Mouse (Mus musculus): ENCODE results near the gene Smcr8. TPM values are rescaled to one million over a fixed set of nuclear protein-coding genes. Genes with fewer than 3 reads are reported as not detected.

The Smcr8 gene
- total RNA-seq (2014; fragmentation: Nextera tagmentation) (54.9 and 56.1 TPM in 2 replicates), total RNA-seq (2017) (42.1 and 44.7 TPM in 2 replicates), polyA plus RNA-seq (2012) (1.8 and 2.4 TPM in 2 replicates)

GRCm38 (mm10) chr11:60776829-60777740, at the start of gene Smcr8, which contains the start of gene Top3a:
Smcr8 (plus strand) TSS chr11:60777524.
Top3a (minus strand) TSS chr11:60777365.
- peak; percentile 82 for DNase-seq (ENCODE audit: low spot score)
- Histone ChIP-seq H3K36me3 (replicated peaks) (peaks cover 41% of the 10 kb centered on the region), H3K4me3 (ENCODE audit: low read depth, low read length) (peak within 1 kb of the TSS; percentile 96), H3K4me1 (ENCODE audit: insufficient read depth, low read depth, low read length) (peaks cover 69% of the 10 kb centered on the region), H3K27me3 (ENCODE audit: insufficient read depth, low read length) (no peaks in the 10 kb centered on the region), H3K9me3 (replicated peaks) (no peaks in the 10 kb centered on the region)
- no peak for TF ChIP-seq GATA1 (IDR thresholded peaks at IDR 0.05; ENCODE audit: borderline replicate concordance, low read length)
- TF ChIP-seq CTCF (IDR thresholded peaks at IDR 0.05; ENCODE audit: low read depth, low read length): no peak
- TF ChIP-seq GATA2 (IDR thresholded peaks at IDR 0.05; ENCODE audit: borderline replicate concordance, low read depth, low read length): no peak
- TF ChIP-seq TAL1 (conservative IDR thresholded peaks at IDR 0.05; ENCODE audit: low read depth, low read length): no peak
- no peak for TF ChIP-seq POLR2AphosphoS5 (IDR thresholded peaks at IDR 0.05; ENCODE audit: insufficient replicate concordance, low read depth, low read length)
- peak; percentile 91 for ATAC-seq (ENCODE audit: extremely low read depth, insufficient number of reproducible peaks, low FRiP score, poor library complexity, severe bottlenecking)

- peak; percentile 87 for ATAC-seq (ENCODE audit: extremely low read depth, insufficient number of reproducible peaks, low FRiP score, poor library complexity, severe bottlenecking)
- TF ChIP-seq CTCF (IDR thresholded peaks at IDR 0.05; ENCODE audit: low read depth, low read length): no peak
- no peak for TF ChIP-seq GATA2 (IDR thresholded peaks at IDR 0.05; ENCODE audit: borderline replicate concordance, low read depth, low read length)
- TF ChIP-seq POLR2AphosphoS5 (IDR thresholded peaks at IDR 0.05; ENCODE audit: insufficient replicate concordance, low read depth, low read length): no peak
- TF ChIP-seq GATA1 (IDR thresholded peaks at IDR 0.05; ENCODE audit: borderline replicate concordance, low read length): no peak
- no peak for TF ChIP-seq TAL1 (conservative IDR thresholded peaks at IDR 0.05; ENCODE audit: low read depth, low read length)
- H3K36me3 ChIP-seq (replicated peaks): peaks cover 61% of the 10 kb centered on the region
- DNase-seq (ENCODE audit: low spot score): peak; percentile 100
- H3K4me3 ChIP-seq (ENCODE audit: low read depth, low read length): peak within 1 kb of the TSS; percentile 81
- H3K9me3 ChIP-seq (replicated peaks): no peaks in the 10 kb centered on the region
- H3K27me3 ChIP-seq (ENCODE audit: insufficient read depth, low read length): no peaks in the 10 kb centered on the region
- peaks cover 63% of the 10 kb centered on the region for H3K4me1 ChIP-seq (ENCODE audit: insufficient read depth, low read depth, low read length)
Measured at GRCm38 (mm10) chr11:60728260-60728761, 49.0 kb upstream of the Smcr8 start, which contains the start of gene Mief2. Mief2 (plus strand) TSS chr11:60728398.

- H3K4me3 ChIP-seq (ENCODE audit: low read depth, low read length): peak overlapping the region; percentile 81; the same call in 1 of the 2 replicates
- DNase-seq (ENCODE audit: low spot score) (no peak), ATAC-seq (ENCODE audit: extremely low read depth, insufficient number of reproducible peaks, low FRiP score, poor library complexity, severe bottlenecking) (no peak)
- peaks cover 67% of the 10 kb centered on the region for H3K4me1 ChIP-seq (ENCODE audit: insufficient read depth, low read depth, low read length)
- H3K36me3 ChIP-seq (replicated peaks): peaks cover 61% of the 10 kb centered on the region
- H3K27me3 ChIP-seq (ENCODE audit: insufficient read depth, low read length): no peaks in the 10 kb centered on the region
- TF ChIP-seq GATA2 (IDR thresholded peaks at IDR 0.05; ENCODE audit: borderline replicate concordance, low read depth, low read length) (no peak), TAL1 (conservative IDR thresholded peaks at IDR 0.05; ENCODE audit: low read depth, low read length) (no peak), GATA1 (IDR thresholded peaks at IDR 0.05; ENCODE audit: borderline replicate concordance, low read length) (no peak), POLR2AphosphoS5 (IDR thresholded peaks at IDR 0.05; ENCODE audit: insufficient replicate concordance, low read depth, low read length) (no peak), CTCF (IDR thresholded peaks at IDR 0.05; ENCODE audit: low read depth, low read length) (no peak)
- H3K9me3 ChIP-seq (replicated peaks): no peaks in the 10 kb centered on the region
Measured at GRCm38 (mm10) chr11:60729217-60729641, 48.1 kb upstream of the Smcr8 start.

- ATAC-seq (ENCODE audit: extremely low read depth, insufficient number of reproducible peaks, low FRiP score, poor library complexity, severe bottlenecking): no peak
- Histone ChIP-seq H3K36me3 (replicated peaks) (peaks cover 57% of the 10 kb centered on the region), H3K27me3 (ENCODE audit: insufficient read depth, low read length) (no peaks in the 10 kb centered on the region), H3K4me1 (ENCODE audit: insufficient read depth, low read depth, low read length) (peaks cover 61% of the 10 kb centered on the region), H3K9me3 (replicated peaks) (no peaks in the 10 kb centered on the region), H3K4me3 (ENCODE audit: low read depth, low read length) (no peak overlapping the region)
- DNase-seq (ENCODE audit: low spot score): no peak
- TF ChIP-seq GATA1 (IDR thresholded peaks at IDR 0.05; ENCODE audit: borderline replicate concordance, low read length) (no peak), POLR2AphosphoS5 (IDR thresholded peaks at IDR 0.05; ENCODE audit: insufficient replicate concordance, low read depth, low read length) (no peak), TAL1 (conservative IDR thresholded peaks at IDR 0.05; ENCODE audit: low read depth, low read length) (no peak), GATA2 (IDR thresholded peaks at IDR 0.05; ENCODE audit: borderline replicate concordance, low read depth, low read length) (no peak)
Measured at GRCm38 (mm10) chr11:60730169-60730568, 47.2 kb upstream of the Smcr8 start.

- no peaks in the 10 kb centered on the region for H3K27me3 ChIP-seq (ENCODE audit: insufficient read depth, low read length)
- ATAC-seq (ENCODE audit: extremely low read depth, insufficient number of reproducible peaks, low FRiP score, poor library complexity, severe bottlenecking): no peak
- DNase-seq (ENCODE audit: low spot score): no peak
- H3K36me3 ChIP-seq (replicated peaks): peaks cover 58% of the 10 kb centered on the region
- peaks cover 53% of the 10 kb centered on the region for H3K4me1 ChIP-seq (ENCODE audit: insufficient read depth, low read depth, low read length)
- TF ChIP-seq GATA2 (IDR thresholded peaks at IDR 0.05; ENCODE audit: borderline replicate concordance, low read depth, low read length) (no peak), GATA1 (IDR thresholded peaks at IDR 0.05; ENCODE audit: borderline replicate concordance, low read length) (no peak), TAL1 (conservative IDR thresholded peaks at IDR 0.05; ENCODE audit: low read depth, low read length) (no peak), CTCF (IDR thresholded peaks at IDR 0.05; ENCODE audit: low read depth, low read length) (no peak), POLR2AphosphoS5 (IDR thresholded peaks at IDR 0.05; ENCODE audit: insufficient replicate concordance, low read depth, low read length) (no peak)
- H3K9me3 ChIP-seq (replicated peaks): no peaks in the 10 kb centered on the region
- H3K4me3 ChIP-seq (ENCODE audit: low read depth, low read length): no peak overlapping the region
Measured at GRCm38 (mm10) chr11:60731251-60731650, 46.1 kb upstream of the Smcr8 start.

GRCm38 (mm10) chr11:60734206-60734605, 43.1 kb upstream of the Smcr8 start:
- DNase-seq (ENCODE audit: low spot score): no peak
- no peak for ATAC-seq (ENCODE audit: extremely low read depth, insufficient number of reproducible peaks, low FRiP score, poor library complexity, severe bottlenecking)
- TF ChIP-seq TAL1 (conservative IDR thresholded peaks at IDR 0.05; ENCODE audit: low read depth, low read length) (no peak), GATA1 (IDR thresholded peaks at IDR 0.05; ENCODE audit: borderline replicate concordance, low read length) (no peak), POLR2AphosphoS5 (IDR thresholded peaks at IDR 0.05; ENCODE audit: insufficient replicate concordance, low read depth, low read length) (no peak), GATA2 (IDR thresholded peaks at IDR 0.05; ENCODE audit: borderline replicate concordance, low read depth, low read length) (no peak), CTCF (IDR thresholded peaks at IDR 0.05; ENCODE audit: low read depth, low read length) (no peak)
- H3K36me3 ChIP-seq (replicated peaks): peaks cover 78% of the 10 kb centered on the region
- H3K4me3 ChIP-seq (ENCODE audit: low read depth, low read length): no peak overlapping the region
- no peaks in the 10 kb centered on the region for H3K27me3 ChIP-seq (ENCODE audit: insufficient read depth, low read length)
- H3K9me3 ChIP-seq (replicated peaks): 0 out of 2 replicates have a peak, but pooled peaks cover 5% of the 10 kb centered on the region
- peaks cover 29% of the 10 kb centered on the region for H3K4me1 ChIP-seq (ENCODE audit: insufficient read depth, low read depth, low read length)

All from G1E (cell line).